13 mouse cellular contexts compared by ENCODE assay signal in the genomic region with DNA sequence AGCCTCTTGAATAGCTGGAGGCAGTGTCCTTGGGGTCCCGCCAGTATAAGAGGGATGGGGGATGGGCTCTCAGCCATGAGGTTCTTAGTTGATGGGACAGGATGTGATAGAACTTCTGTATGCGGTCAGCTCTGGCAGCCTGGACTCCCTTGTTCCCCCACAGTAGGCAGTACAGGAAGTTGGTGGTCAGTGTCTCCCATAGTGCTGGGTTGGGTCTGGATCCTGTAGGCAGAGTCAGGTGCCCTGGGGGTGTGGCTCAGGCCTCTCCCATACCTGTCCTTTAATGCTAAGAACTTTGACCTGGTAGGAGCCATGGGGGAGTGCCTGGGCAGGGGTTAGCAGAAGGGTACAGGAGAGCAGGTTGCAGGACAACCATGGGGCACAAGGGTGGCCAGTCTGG. TPM values are rescaled to one million over a fixed set of nuclear protein-coding genes. Genes with fewer than 3 reads are reported as not detected.
DNase-seq lines count a peak whose midpoint lies in the region; ATAC-seq lines count a peak whose summit lies in the region.
"Had no signal": no experiment of that assay in that cellular context is flagged by ENCODE, and none has a peak within 500 bp of the region (broad histone marks: within the 10 kb centered on the region; RNA-seq: fewer than 3 reads in every experiment).

No protein-coding gene starts in this region.

- ATAC-seq in forebrain, embryonic 11.5 days (replicated peaks; ENCODE audit: low FRiP score), result 0 out of 2 replicates have a peak, but pooled peaks have one; percentile 13
- no peak for ATAC-seq in forebrain, embryonic 14.5 days
- ATAC-seq in liver, embryonic 11.5 days (replicated peaks; ENCODE audit: low FRiP score), result 0 out of 2 replicates have a peak, but pooled peaks have one; percentile 21
- ATAC-seq in inflammation-experienced regulatory T-cells, adult 6 months, result peak; percentile 41
- ATAC-seq in stomach, embryonic 15.5 days (ENCODE audit: insufficient read depth, low FRiP score, low read depth), result 0 out of 2 replicates have a peak, but pooled peaks have one; percentile 25

- no peaks in the 10 kb centered on the region; the same call in 1 of the 2 replicates for H3K36me3 ChIP-seq in forebrain, embryonic 11.5 days (ENCODE audit: control insufficient read depth, insufficient read depth, low read length)
- H3K36me3 ChIP-seq in forebrain, embryonic 14.5 days (ENCODE audit: control insufficient read depth, insufficient read depth, low read length), result peaks cover 9% of the 10 kb centered on the region
- H3K36me3 ChIP-seq in liver, embryonic 11.5 days (ENCODE audit: control insufficient read depth, insufficient read depth, low read length), result peaks cover 10% of the 10 kb centered on the region; the same call in 1 of the 2 replicates
- H3K36me3 ChIP-seq in stomach, embryonic 15.5 days, result peaks cover 25% of the 10 kb centered on the region; the same call in 1 of the 2 replicates

- no peaks in the 10 kb centered on the region for H3K27me3 ChIP-seq in forebrain, embryonic 11.5 days (ENCODE audit: control insufficient read depth, insufficient read depth, low read length)
- no peaks in the 10 kb centered on the region for H3K27me3 ChIP-seq in forebrain, embryonic 14.5 days (replicated peaks; ENCODE audit: control insufficient read depth, insufficient read depth, low read length)
- H3K27me3 ChIP-seq in liver, embryonic 11.5 days (replicated peaks; ENCODE audit: control insufficient read depth, insufficient read depth, low read length), result no peaks in the 10 kb centered on the region
- H3K27me3 ChIP-seq in stomach, embryonic 15.5 days (replicated peaks), result no peaks in the 10 kb centered on the region
- H3K27me3 ChIP-seq: heart, embryonic 12.5 days; limb, embryonic 15.5 days had no signal

- no peak overlapping the region for H3K4me2 ChIP-seq in forebrain, embryonic 11.5 days (ENCODE audit: low read depth, low read length, severe bottlenecking)
- H3K4me2 ChIP-seq in forebrain, embryonic 14.5 days (ENCODE audit: low read length), result no peak overlapping the region
- no peak overlapping the region for H3K4me2 ChIP-seq in liver, embryonic 11.5 days
- H3K4me2 ChIP-seq in stomach, embryonic 15.5 days, result no peak overlapping the region
- H3K4me2 ChIP-seq: limb, embryonic 15.5 days had no signal

- WGBS in forebrain, embryonic 11.5 days, result 89% methylated on average over 2 of the region's 2 CpGs
- 86% methylated on average over 2 of the region's 2 CpGs for WGBS in forebrain, embryonic 14.5 days
- WGBS in liver, embryonic 11.5 days, result 55% methylated on average over 2 of the region's 2 CpGs
- WGBS in stomach, embryonic 15.5 days, result 64% methylated on average over 2 of the region's 2 CpGs

- H3K9ac ChIP-seq in forebrain, embryonic 11.5 days (ENCODE audit: low read length), result no peak overlapping the region
- no peak overlapping the region for H3K9ac ChIP-seq in forebrain, embryonic 14.5 days (ENCODE audit: low read length)
- no peak overlapping the region for H3K9ac ChIP-seq in liver, embryonic 11.5 days (ENCODE audit: low read depth, low read length)
- no peak overlapping the region for H3K9ac ChIP-seq in stomach, embryonic 15.5 days
- H3K9ac ChIP-seq: heart, embryonic 12.5 days; limb, embryonic 15.5 days had no signal

- H3K27ac ChIP-seq in forebrain, embryonic 11.5 days (ENCODE audit: low read depth, low read length), result no peak overlapping the region
- H3K27ac ChIP-seq in forebrain, embryonic 14.5 days (ENCODE audit: low read depth, low read length), result no peak overlapping the region
- no peak overlapping the region for H3K27ac ChIP-seq in liver, embryonic 11.5 days (ENCODE audit: low read depth, low read length)
- H3K27ac ChIP-seq in stomach, embryonic 15.5 days, result no peak overlapping the region
- H3K27ac ChIP-seq: limb, embryonic 15.5 days; macrophage had no signal

- H3K4me3 ChIP-seq in forebrain, embryonic 11.5 days (ENCODE audit: low read depth, low read length), result no peak overlapping the region
- H3K4me3 ChIP-seq in forebrain, embryonic 14.5 days (ENCODE audit: low read depth, low read length), result no peak overlapping the region
- H3K4me3 ChIP-seq in liver, embryonic 11.5 days (ENCODE audit: low read depth, low read length), result no peak overlapping the region
- no peak overlapping the region for H3K4me3 ChIP-seq in stomach, embryonic 15.5 days (replicated peaks)
- H3K4me3 ChIP-seq: heart, embryonic 12.5 days; limb, embryonic 15.5 days had no signal

- no peak for DNase-seq in forebrain, embryonic 11.5 days (ENCODE audit: low spot score)
- DNase-seq in forebrain, embryonic 14.5 days (ENCODE audit: low spot score), result no peak
- DNase-seq in liver, embryonic 11.5 days (ENCODE audit: low spot score), result no peak
- no peak for DNase-seq in liver
- no peak for DNase-seq in layer of hippocampus, postnatal 36 days
- no peak for DNase-seq in right cerebral cortex, postnatal 14 days
- DNase-seq: gastrocnemius, postnatal 14 days had no signal

- no peaks in the 10 kb centered on the region for H3K4me1 ChIP-seq in forebrain, embryonic 11.5 days (replicated peaks; ENCODE audit: control insufficient read depth, insufficient read depth, low read length)
- no peaks in the 10 kb centered on the region for H3K4me1 ChIP-seq in forebrain, embryonic 14.5 days (ENCODE audit: control insufficient read depth, insufficient read depth, low read length)
- H3K4me1 ChIP-seq in liver, embryonic 11.5 days (replicated peaks; ENCODE audit: control insufficient read depth, insufficient read depth, low read length), result peaks cover 12% of the 10 kb centered on the region
- peaks cover 12% of the 10 kb centered on the region for H3K4me1 ChIP-seq in stomach, embryonic 15.5 days

- no peaks in the 10 kb centered on the region for H3K9me3 ChIP-seq in forebrain, embryonic 11.5 days (ENCODE audit: control insufficient read depth, low read length)
- no peaks in the 10 kb centered on the region for H3K9me3 ChIP-seq in forebrain, embryonic 14.5 days (replicated peaks; ENCODE audit: control insufficient read depth, low read length)
- no peaks in the 10 kb centered on the region for H3K9me3 ChIP-seq in liver, embryonic 11.5 days (ENCODE audit: control insufficient read depth, low read length)
- no peaks in the 10 kb centered on the region for H3K9me3 ChIP-seq in stomach, embryonic 15.5 days
- H3K9me3 ChIP-seq: G1E; heart, embryonic 12.5 days; limb, embryonic 15.5 days had no signal

RNA-seq across cellular contexts. Expression of a gene that starts 14.7 kb away (rescaled TPM):
- 1.4 TPM in 2 replicates for polyA plus RNA-seq in forebrain, embryonic 11.5 days (2014; fragmentation: Nextera tagmentation; extraction: Ambion mirVana)
- 0.95 and 1.2 TPM in 2 replicates for polyA plus RNA-seq in forebrain, embryonic 14.5 days (2014; fragmentation: Nextera tagmentation; extraction: Ambion mirVana)
- 18.7 and 20.6 TPM in 2 replicates for polyA plus RNA-seq in liver, embryonic 11.5 days (2014; fragmentation: Nextera tagmentation; extraction: Ambion mirVana)
- polyA plus RNA-seq in inflammation-experienced regulatory T-cells, adult 6 months (2017; shearing (Covaris generic)), result 10 to 100 TPM; 66.1 to 89.2 (median 85.7) TPM
- 4.1 and 4.4 TPM in 2 replicates for polyA plus RNA-seq in stomach, embryonic 15.5 days (2015; fragmentation: Nextera tagmentation; extraction: Ambion mirVana)
- 1 to 10 TPM; 3.0 to 3.7 TPM for total RNA-seq in layer of hippocampus, postnatal 36 days (2021)

RNA-seq across cellular contexts. Expression of a gene that starts 14.9 kb away (rescaled TPM):
- polyA plus RNA-seq in forebrain, embryonic 11.5 days (2014; fragmentation: Nextera tagmentation; extraction: Ambion mirVana), result 31.1 and 32.5 TPM in 2 replicates
- 10.4 and 11.8 TPM in 2 replicates for polyA plus RNA-seq in forebrain, embryonic 14.5 days (2014; fragmentation: Nextera tagmentation; extraction: Ambion mirVana)
- 25.5 and 25.9 TPM in 2 replicates for polyA plus RNA-seq in liver, embryonic 11.5 days (2014; fragmentation: Nextera tagmentation; extraction: Ambion mirVana)
- 1 to 10 TPM; 1.0 to 4.4 (median 3.6) TPM for polyA plus RNA-seq in inflammation-experienced regulatory T-cells, adult 6 months (2017; shearing (Covaris generic))
- polyA plus RNA-seq in stomach, embryonic 15.5 days (2015; fragmentation: Nextera tagmentation; extraction: Ambion mirVana), result 43.1 and 43.7 TPM in 2 replicates
- 1 to 10 TPM; 7.9 to 8.2 TPM for total RNA-seq in layer of hippocampus, postnatal 36 days (2021)

RNA-seq across cellular contexts. Expression of a gene that starts 15.9 kb away (rescaled TPM):
- 22.3 and 22.8 TPM in 2 replicates for polyA plus RNA-seq in forebrain, embryonic 11.5 days (2014; fragmentation: Nextera tagmentation; extraction: Ambion mirVana)
- 19.3 and 19.6 TPM in 2 replicates for polyA plus RNA-seq in forebrain, embryonic 14.5 days (2014; fragmentation: Nextera tagmentation; extraction: Ambion mirVana)
- polyA plus RNA-seq in liver, embryonic 11.5 days (2014; fragmentation: Nextera tagmentation; extraction: Ambion mirVana), result 26.5 and 30.7 TPM in 2 replicates
- 10 to 100 TPM; 49.0 to 66.3 (median 56.5) TPM for polyA plus RNA-seq in inflammation-experienced regulatory T-cells, adult 6 months (2017; shearing (Covaris generic))
- 41.4 and 44.3 TPM in 2 replicates for polyA plus RNA-seq in stomach, embryonic 15.5 days (2015; fragmentation: Nextera tagmentation; extraction: Ambion mirVana)
- total RNA-seq in layer of hippocampus, postnatal 36 days (2021), result 10 to 100 TPM; 23.6 to 25.4 TPM

RNA-seq across cellular contexts. Expression of a gene that starts 36.2 kb away (rescaled TPM):
- polyA plus RNA-seq in forebrain, embryonic 11.5 days (2014; fragmentation: Nextera tagmentation; extraction: Ambion mirVana), result not detected in 2 replicates
- polyA plus RNA-seq in forebrain, embryonic 14.5 days (2014; fragmentation: Nextera tagmentation; extraction: Ambion mirVana), result 0.71 and 0.90 TPM in 2 replicates
- 71.7 and 82.8 TPM in 2 replicates for polyA plus RNA-seq in liver, embryonic 11.5 days (2014; fragmentation: Nextera tagmentation; extraction: Ambion mirVana)
- 1 to 10 TPM; 1.0 to 3.6 (median 1.8) TPM for polyA plus RNA-seq in inflammation-experienced regulatory T-cells, adult 6 months (2017; shearing (Covaris generic))
- polyA plus RNA-seq in stomach, embryonic 15.5 days (2015; fragmentation: Nextera tagmentation; extraction: Ambion mirVana), result 9.5 and 20.2 TPM in 2 replicates
- 1 to 10 TPM; 1.1 to 2.4 TPM for total RNA-seq in layer of hippocampus, postnatal 36 days (2021)
